Mouse (Mus musculus) liver, postnatal 0 days (tissue): ENCODE data around the gene Dock6.

ENCODE experiments used
- CTCF ChIP-seq: sonication (generic); IDR thresholded peaks from 2 replicates; pipeline ENCODE4 v1.5.1; 2016; ENCODE audit warnings: antibody characterized with exemption, low read depth
- EP300 ChIP-seq: IDR thresholded peaks from 2 replicates; pipeline ENCODE4 v1.6.1; 2016; ENCODE audit warnings: antibody characterized with exemption, low read depth, mild to moderate bottlenecking

DNA sequence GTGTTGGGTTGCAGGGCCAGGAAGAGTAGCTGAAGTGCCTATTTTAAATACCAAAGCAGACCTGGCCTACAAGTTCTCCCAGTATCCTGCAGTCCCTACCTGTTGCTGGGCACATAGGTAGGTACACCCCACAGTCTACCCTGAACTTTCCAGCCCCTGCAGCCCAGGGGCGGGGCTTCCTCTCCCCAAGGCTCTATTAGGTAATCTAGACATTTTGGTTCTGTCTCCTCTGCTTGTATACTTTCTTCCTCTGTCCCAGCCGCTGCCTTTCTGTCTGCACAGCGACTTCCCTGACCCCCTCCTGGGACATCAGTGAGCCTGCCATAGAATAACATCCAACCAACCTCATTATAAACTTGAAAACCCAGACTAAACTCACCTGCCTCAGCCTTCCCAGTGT lies 102.1 kb downstream of the Dock6 start:
- TF ChIP-seq CTCF = no peak
- no peak for TF ChIP-seq EP300
